ENCODE assay signal across 17 mouse cellular contexts in genomic region chr11:57654386-57654785, GRCm38 (mm10). TPM values are rescaled to one million over a fixed set of nuclear protein-coding genes. Genes with fewer than 3 reads are reported as not detected.
DNase-seq lines count a peak whose midpoint lies in the region; ATAC-seq lines count a peak whose summit lies in the region.
"Had no signal": no experiment of that assay in that cellular context is flagged by ENCODE, and none has a peak within 500 bp of the region (broad histone marks: within the 10 kb centered on the region; RNA-seq: fewer than 3 reads in every experiment).

No protein-coding gene starts in this region.

- no peaks in the 10 kb centered on the region; the same call in 1 of the 2 replicates for H3K27me3 ChIP-seq in heart, embryonic 11.5 days (ENCODE audit: control insufficient read depth, insufficient read depth, low read length)
- no peaks in the 10 kb centered on the region for H3K27me3 ChIP-seq in liver, embryonic 16.5 days (ENCODE audit: control insufficient read depth, insufficient read depth, low read depth, low read length)
- H3K27me3 ChIP-seq: embryonic facial prominence, embryonic 12.5 days had no signal

- H3K36me3 ChIP-seq in heart, embryonic 11.5 days (ENCODE audit: control insufficient read depth, insufficient read depth, low read length), result no peaks in the 10 kb centered on the region
- no peaks in the 10 kb centered on the region; the same call in 1 of the 2 replicates for H3K36me3 ChIP-seq in liver, embryonic 16.5 days (ENCODE audit: control insufficient read depth, insufficient read depth)
- H3K36me3 ChIP-seq: embryonic facial prominence, embryonic 12.5 days; hindbrain, embryonic 12.5 days; midbrain, embryonic 13.5 days had no signal

- H3K4me3 ChIP-seq in heart, embryonic 11.5 days (ENCODE audit: low read depth, low read length), result no peak overlapping the region
- peak overlapping the region; percentile 18; the same call in 1 of the 2 replicates for H3K4me3 ChIP-seq in liver, embryonic 16.5 days (ENCODE audit: low read depth, low read length)
- H3K4me3 ChIP-seq: embryonic facial prominence, embryonic 12.5 days; heart, adult 2 months; hindbrain, embryonic 12.5 days; midbrain, embryonic 13.5 days had no signal

- H3K4me2 ChIP-seq in heart, embryonic 11.5 days, result peak overlapping the region; percentile 6
- H3K4me2 ChIP-seq in liver, embryonic 16.5 days (ENCODE audit: low read depth, low read length), result peak overlapping the region; percentile 62
- H3K4me2 ChIP-seq: embryonic facial prominence, embryonic 12.5 days; hindbrain, embryonic 12.5 days; midbrain, embryonic 13.5 days had no signal

- H3K4me1 ChIP-seq in heart, embryonic 11.5 days (ENCODE audit: control insufficient read depth, insufficient read depth, low read length), result peaks cover 65% of the 10 kb centered on the region
- peaks cover 95% of the 10 kb centered on the region for H3K4me1 ChIP-seq in liver, embryonic 16.5 days (ENCODE audit: control insufficient read depth, low read depth, low read length)

- H3K27ac ChIP-seq in heart, embryonic 11.5 days (ENCODE audit: low read depth, low read length), result peak overlapping the region; percentile 76
- H3K27ac ChIP-seq in liver, embryonic 16.5 days (ENCODE audit: low read length), result peak overlapping the region; percentile 99
- H3K27ac ChIP-seq: embryonic facial prominence, embryonic 12.5 days; heart, adult 2 months; hindbrain, embryonic 12.5 days; midbrain, embryonic 13.5 days had no signal

- no peak overlapping the region for H3K9ac ChIP-seq in heart, embryonic 11.5 days (ENCODE audit: low read depth, low read length)
- peak overlapping the region; percentile 49 for H3K9ac ChIP-seq in liver, embryonic 16.5 days (ENCODE audit: low read depth, low read length)
- H3K9ac ChIP-seq: embryonic facial prominence, embryonic 12.5 days; hindbrain, embryonic 12.5 days; midbrain, embryonic 13.5 days had no signal

- DNase-seq in adrenal gland, postnatal 14 days, result peak; percentile 3
- DNase-seq in adrenal gland, adult 8-10 months, result no peak
- no peak for DNase-seq in heart, postnatal 25 days (ENCODE audit: low spot score)
- peak; percentile 26 to 40 for DNase-seq in spleen, postnatal 10 days (ENCODE audit: low spot score in 2 of 2)
- no peak for DNase-seq in spleen, postnatal 14 days (ENCODE audit: low spot score in 2 of 2)
- DNase-seq in kidney, adult 9 months, result no peak
- DNase-seq: adrenal gland, postnatal 36 days; cerebellum, adult 9-11 months; kidney, postnatal 14 days; lung, adult 18-20 months; right cerebral cortex, postnatal 14 days had no signal

- H3K9me3 ChIP-seq in heart, embryonic 11.5 days (replicated peaks; ENCODE audit: control insufficient read depth, low read length), result no peaks in the 10 kb centered on the region
- no peaks in the 10 kb centered on the region for H3K9me3 ChIP-seq in liver, embryonic 16.5 days (replicated peaks; ENCODE audit: control insufficient read depth, low read length)
- H3K9me3 ChIP-seq: embryonic facial prominence, embryonic 12.5 days; hindbrain, embryonic 12.5 days; midbrain, embryonic 13.5 days had no signal

- ATAC-seq in heart, embryonic 11.5 days (replicated peaks; ENCODE audit: insufficient number of reproducible peaks, low FRiP score, low TSS enrichment), result no peak
- ATAC-seq in liver, embryonic 16.5 days (ENCODE audit: low read depth), result peak; percentile 19
- ATAC-seq: midbrain, embryonic 13.5 days had no signal

- WGBS in heart, embryonic 11.5 days (ENCODE audit: insufficient replicate concordance), result 24% methylated on average over 4 of the region's 4 CpGs
- 14% methylated on average over 4 of the region's 4 CpGs for WGBS in liver, embryonic 16.5 days (ENCODE audit: insufficient replicate concordance)

- intact Hi-C loops in heart, postnatal 25 days (cut with DNase I), result no loop called here

RNA-seq across cellular contexts. Expression of gene Galnt10, which starts 9.1 kb away (rescaled TPM):
- 39.8 and 46.4 TPM in 2 replicates for total RNA-seq in adrenal gland, postnatal 14 days (2021)
- total RNA-seq in adrenal gland, adult 8-10 months (2022), result 10 to 100 TPM; 55.7 to 76.3 (median 61.3) TPM
- 7.1 and 10.6 TPM in 2 replicates for polyA plus RNA-seq in heart, embryonic 11.5 days (2014; fragmentation: Nextera tagmentation; extraction: Ambion mirVana)
- total RNA-seq in heart, postnatal 25 days (2021), result 1 to 10 TPM; 8.4 to 9.0 TPM
- polyA plus RNA-seq in liver, embryonic 16.5 days (2015; fragmentation: Nextera tagmentation; extraction: Ambion mirVana), result 24.1 and 26.3 TPM in 2 replicates

Comparison
In these comparisons a context has a peak if more than half of its experiments do, and no peak if none do; other contexts are left out.
1. DNase-seq: peak in adrenal gland, postnatal 14 days (single experiment) and spleen, postnatal 10 days (2 of 2); none in adrenal gland, adult 8-10 months (single experiment), heart, postnatal 25 days (single experiment), spleen, postnatal 14 days (0 of 2) and kidney, adult 9 months (single experiment).